In genomic region chr7:140061832-140062130, GRCm38 (mm10) we compare ENCODE assay signal across 11 mouse cellular contexts. TPM values are rescaled to one million over a fixed set of nuclear protein-coding genes. Genes with fewer than 3 reads are reported as not detected.
DNase-seq lines count a peak whose midpoint lies in the region; ATAC-seq and TF ChIP-seq lines count a peak whose summit lies in the region.
"Had no signal": no experiment of that assay in that cellular context is flagged by ENCODE, and none has a peak within 500 bp of the region (broad histone marks: within the 10 kb centered on the region; RNA-seq: fewer than 3 reads in every experiment).

No protein-coding gene starts in this region.

- 4% methylated on average over 6 of the region's 6 CpGs for WGBS in kidney, postnatal 0 days
- 0% methylated on average over 6 of the region's 6 CpGs for WGBS in forebrain, embryonic 11.5 days
- WGBS in intestine, postnatal 0 days: 5% methylated on average over 6 of the region's 6 CpGs
- 1% methylated on average over 6 of the region's 6 CpGs for WGBS in neural tube, embryonic 15.5 days

- H3K9ac ChIP-seq in kidney, postnatal 0 days (ENCODE audit: low read depth, low read length): no peak overlapping the region
- peak overlapping the region; percentile 10; the same call in 1 of the 2 replicates for H3K9ac ChIP-seq in forebrain, embryonic 11.5 days (ENCODE audit: low read length)
- no peak overlapping the region for H3K9ac ChIP-seq in intestine, postnatal 0 days (ENCODE audit: low read depth, low read length)
- peak overlapping the region; percentile 51 for H3K9ac ChIP-seq in neural tube, embryonic 15.5 days (replicated peaks)

- H3K4me2 ChIP-seq in kidney, postnatal 0 days (ENCODE audit: low read length): peak overlapping the region; percentile 63; the same call in 1 of the 2 replicates
- peak overlapping the region; percentile 61 for H3K4me2 ChIP-seq in forebrain, embryonic 11.5 days (ENCODE audit: low read depth, low read length, severe bottlenecking)
- peak overlapping the region; percentile 61 for H3K4me2 ChIP-seq in intestine, postnatal 0 days (replicated peaks; ENCODE audit: low read depth)
- H3K4me2 ChIP-seq in neural tube, embryonic 15.5 days: peak overlapping the region; percentile 88

- no peaks in the 10 kb centered on the region for H3K9me3 ChIP-seq in kidney, postnatal 0 days (replicated peaks; ENCODE audit: low read length)
- H3K9me3 ChIP-seq in forebrain, embryonic 11.5 days (ENCODE audit: control insufficient read depth, low read length): no peaks in the 10 kb centered on the region
- no peaks in the 10 kb centered on the region for H3K9me3 ChIP-seq in intestine, postnatal 0 days (ENCODE audit: control insufficient read depth)
- H3K9me3 ChIP-seq in neural tube, embryonic 15.5 days (replicated peaks): no peaks in the 10 kb centered on the region

- no peaks in the 10 kb centered on the region for H3K36me3 ChIP-seq in kidney, postnatal 0 days (ENCODE audit: insufficient read depth, low read length)
- no peaks in the 10 kb centered on the region for H3K36me3 ChIP-seq in forebrain, embryonic 11.5 days (ENCODE audit: control insufficient read depth, insufficient read depth, low read length)
- no peaks in the 10 kb centered on the region for H3K36me3 ChIP-seq in intestine, postnatal 0 days (ENCODE audit: control insufficient read depth, insufficient read depth)
- H3K36me3 ChIP-seq in neural tube, embryonic 15.5 days: no peaks in the 10 kb centered on the region

- no peak for DNase-seq in kidney, postnatal 0 days (ENCODE audit: low spot score)
- DNase-seq in kidney, adult 8-10 months: no peak
- no peak for DNase-seq in forebrain, embryonic 11.5 days (ENCODE audit: low spot score)
- no peak for DNase-seq in layer of hippocampus, postnatal 36 days
- DNase-seq in adrenal gland, adult (ENCODE audit: inconsistent age in 2 of 2, low spot score in 1 of 2): no peak

- H3K27ac ChIP-seq in kidney, postnatal 0 days: no peak overlapping the region
- H3K27ac ChIP-seq in forebrain, embryonic 11.5 days (ENCODE audit: low read depth, low read length): no peak overlapping the region
- H3K27ac ChIP-seq in intestine, postnatal 0 days (ENCODE audit: low read depth, low read length): no peak overlapping the region
- H3K27ac ChIP-seq in neural tube, embryonic 15.5 days (replicated peaks): peak overlapping the region; percentile 45; the same call in 1 of the 2 replicates

- 0 out of 2 replicates have a peak, but pooled peaks have one; percentile 0 for ATAC-seq in kidney, postnatal 0 days (replicated peaks; ENCODE audit: low FRiP score, low read depth)
- ATAC-seq in forebrain, embryonic 11.5 days (replicated peaks; ENCODE audit: low FRiP score): no peak; the same call in 1 of the 2 replicates
- ATAC-seq in intestine, postnatal 0 days: no peak
- no peak for ATAC-seq in neural tube, embryonic 15.5 days (ENCODE audit: low FRiP score)
- ATAC-seq in granulocyte monocyte progenitor cell, adult 5-6 weeks (replicated peaks; ENCODE audit: poor library complexity, severe bottlenecking): no peak

- no peak for TF ChIP-seq CTCF in kidney, postnatal 0 days (IDR thresholded peaks at IDR 0.05; ENCODE audit: low read depth)
- no peak for TF ChIP-seq CTCF in intestine, postnatal 0 days (IDR thresholded peaks at IDR 0.05; ENCODE audit: low read depth)

- no peak overlapping the region for H3K4me3 ChIP-seq in kidney, postnatal 0 days (replicated peaks; ENCODE audit: low read depth, low read length)
- peak overlapping the region; percentile 25 for H3K4me3 ChIP-seq in forebrain, embryonic 11.5 days (ENCODE audit: low read depth, low read length)
- peak overlapping the region; percentile 33 for H3K4me3 ChIP-seq in intestine, postnatal 0 days (ENCODE audit: low read depth, low read length)
- H3K4me3 ChIP-seq in neural tube, embryonic 15.5 days (replicated peaks): peak overlapping the region; percentile 39

- H3K27me3 ChIP-seq in kidney, postnatal 0 days (ENCODE audit: insufficient read depth, low read length): peaks cover 50% of the 10 kb centered on the region
- H3K27me3 ChIP-seq in forebrain, embryonic 11.5 days (ENCODE audit: control insufficient read depth, insufficient read depth, low read length): peaks cover 49% of the 10 kb centered on the region
- H3K27me3 ChIP-seq in intestine, postnatal 0 days (replicated peaks; ENCODE audit: control insufficient read depth, insufficient read depth, low read length): peaks cover 68% of the 10 kb centered on the region
- H3K27me3 ChIP-seq in neural tube, embryonic 15.5 days (replicated peaks): peaks cover 11% of the 10 kb centered on the region; the same call in 1 of the 2 replicates

- H3K4me1 ChIP-seq in kidney, postnatal 0 days (replicated peaks; ENCODE audit: insufficient read depth, low read length): peaks cover 13% of the 10 kb centered on the region
- H3K4me1 ChIP-seq in forebrain, embryonic 11.5 days (replicated peaks; ENCODE audit: control insufficient read depth, insufficient read depth, low read length): peaks cover 23% of the 10 kb centered on the region
- H3K4me1 ChIP-seq in intestine, postnatal 0 days (replicated peaks; ENCODE audit: control insufficient read depth, insufficient read depth, low read length): peaks cover 7% of the 10 kb centered on the region; the same call in 1 of the 2 replicates
- H3K4me1 ChIP-seq in neural tube, embryonic 15.5 days: peaks cover 45% of the 10 kb centered on the region

RNA-seq across cellular contexts. Expression of gene Msx3, which starts 12.9 kb away (rescaled TPM):
- not detected in 2 replicates for polyA plus RNA-seq in kidney, postnatal 0 days (2015; fragmentation: Nextera tagmentation; extraction: Ambion mirVana)
- polyA plus RNA-seq in forebrain, embryonic 11.5 days (2014; fragmentation: Nextera tagmentation; extraction: Ambion mirVana): 2.4 and 2.6 TPM in 2 replicates
- polyA plus RNA-seq in intestine, postnatal 0 days (2015; fragmentation: Nextera tagmentation; extraction: Ambion mirVana): not detected in 2 replicates
- polyA plus RNA-seq in neural tube, embryonic 15.5 days (2015; fragmentation: Nextera tagmentation; extraction: Ambion mirVana): 2.8 and 3.3 TPM in 2 replicates
- under 1 TPM in 1 of 2 experiments, not detected in 1; 0.18 TPM for total RNA-seq in layer of hippocampus, postnatal 36 days (2021)
- not detected in 2 replicates for total RNA-seq in granulocyte monocyte progenitor cell, adult 5-6 weeks (2014; fragmentation: Nextera tagmentation)
- not detected in 2 replicates for total RNA-seq in granulocyte monocyte progenitor cell, adult 5-6 weeks (2017)
- total RNA-seq: adrenal gland, postnatal 4 days; hematopoietic stem cell, adult 5-6 weeks had no signal

RNA-seq across cellular contexts. Expression of gene Caly, which starts 20.6 kb away (rescaled TPM):
- 0.89 and 1.1 TPM in 2 replicates for polyA plus RNA-seq in kidney, postnatal 0 days (2015; fragmentation: Nextera tagmentation; extraction: Ambion mirVana)
- polyA plus RNA-seq in forebrain, embryonic 11.5 days (2014; fragmentation: Nextera tagmentation; extraction: Ambion mirVana): 7.2 and 7.9 TPM in 2 replicates
- 3.7 and 3.9 TPM in 2 replicates for polyA plus RNA-seq in intestine, postnatal 0 days (2015; fragmentation: Nextera tagmentation; extraction: Ambion mirVana)
- polyA plus RNA-seq in neural tube, embryonic 15.5 days (2015; fragmentation: Nextera tagmentation; extraction: Ambion mirVana): 293 and 360 TPM in 2 replicates
- 100 to 1,000 TPM; 242 to 255 TPM for total RNA-seq in layer of hippocampus, postnatal 36 days (2021)
- 0.67 TPM in 1 of 2 replicates, not detected in the other for total RNA-seq in granulocyte monocyte progenitor cell, adult 5-6 weeks (2014; fragmentation: Nextera tagmentation)
- not detected in 2 replicates for total RNA-seq in granulocyte monocyte progenitor cell, adult 5-6 weeks (2017)
- total RNA-seq: hematopoietic stem cell, adult 5-6 weeks had no signal

RNA-seq across cellular contexts. Expression of gene Tubgcp2, which starts 25.3 kb away (rescaled TPM):
- 34.4 and 39.5 TPM in 2 replicates for polyA plus RNA-seq in kidney, postnatal 0 days (2015; fragmentation: Nextera tagmentation; extraction: Ambion mirVana)
- 75.6 and 78.0 TPM in 2 replicates for polyA plus RNA-seq in forebrain, embryonic 11.5 days (2014; fragmentation: Nextera tagmentation; extraction: Ambion mirVana)
- polyA plus RNA-seq in intestine, postnatal 0 days (2015; fragmentation: Nextera tagmentation; extraction: Ambion mirVana): 12.3 and 13.0 TPM in 2 replicates
- 51.6 TPM in 2 replicates for polyA plus RNA-seq in neural tube, embryonic 15.5 days (2015; fragmentation: Nextera tagmentation; extraction: Ambion mirVana)
- total RNA-seq in layer of hippocampus, postnatal 36 days (2021): 10 to 100 TPM; 34.8 to 36.3 TPM
- 19.2 and 34.8 TPM in 2 replicates for total RNA-seq in granulocyte monocyte progenitor cell, adult 5-6 weeks (2014; fragmentation: Nextera tagmentation)
- 36.3 and 40.4 TPM in 2 replicates for total RNA-seq in granulocyte monocyte progenitor cell, adult 5-6 weeks (2017)

RNA-seq across cellular contexts. Expression of gene Zfp511, which starts 25.6 kb away (rescaled TPM):
- 35.0 TPM in 2 replicates for polyA plus RNA-seq in kidney, postnatal 0 days (2015; fragmentation: Nextera tagmentation; extraction: Ambion mirVana)
- polyA plus RNA-seq in forebrain, embryonic 11.5 days (2014; fragmentation: Nextera tagmentation; extraction: Ambion mirVana): 42.6 and 48.2 TPM in 2 replicates
- 16.0 and 17.6 TPM in 2 replicates for polyA plus RNA-seq in intestine, postnatal 0 days (2015; fragmentation: Nextera tagmentation; extraction: Ambion mirVana)
- 53.0 and 57.2 TPM in 2 replicates for polyA plus RNA-seq in neural tube, embryonic 15.5 days (2015; fragmentation: Nextera tagmentation; extraction: Ambion mirVana)
- 10 to 100 TPM; 23.7 to 30.7 TPM for total RNA-seq in layer of hippocampus, postnatal 36 days (2021)
- 21.3 and 21.5 TPM in 2 replicates for total RNA-seq in granulocyte monocyte progenitor cell, adult 5-6 weeks (2014; fragmentation: Nextera tagmentation)
- total RNA-seq in granulocyte monocyte progenitor cell, adult 5-6 weeks (2017): 20.6 and 21.5 TPM in 2 replicates

RNA-seq across cellular contexts. Expression of gene Prap1, which starts 31.4 kb away (rescaled TPM):
- polyA plus RNA-seq in kidney, postnatal 0 days (2015; fragmentation: Nextera tagmentation; extraction: Ambion mirVana): 3.9 and 6.2 TPM in 2 replicates
- not detected in 2 replicates for polyA plus RNA-seq in forebrain, embryonic 11.5 days (2014; fragmentation: Nextera tagmentation; extraction: Ambion mirVana)
- polyA plus RNA-seq in intestine, postnatal 0 days (2015; fragmentation: Nextera tagmentation; extraction: Ambion mirVana): 4,234 and 4,267 TPM in 2 replicates
- 7.2 TPM in 1 of 2 replicates, not detected in the other for polyA plus RNA-seq in neural tube, embryonic 15.5 days (2015; fragmentation: Nextera tagmentation; extraction: Ambion mirVana)
- total RNA-seq in layer of hippocampus, postnatal 36 days (2021): not detected
- total RNA-seq in granulocyte monocyte progenitor cell, adult 5-6 weeks (2014; fragmentation: Nextera tagmentation): not detected in 2 replicates
- total RNA-seq in granulocyte monocyte progenitor cell, adult 5-6 weeks (2017): not detected in 2 replicates
- total RNA-seq: adrenal gland, postnatal 4 days; hematopoietic stem cell, adult 5-6 weeks; left cerebral cortex, postnatal 25 days had no signal

Comparison
In these comparisons a context has a peak if more than half of its experiments do, and no peak if none do; other contexts are left out.
1. H3K9ac ChIP-seq: peak in forebrain, embryonic 11.5 days (single experiment) and neural tube, embryonic 15.5 days (single experiment); none in kidney, postnatal 0 days (single experiment) and intestine, postnatal 0 days (single experiment).
2. RNA of gene Caly, which starts 20.6 kb away (polyA plus RNA-seq): 293 to 360 TPM in neural tube, embryonic 15.5 days; 7.2 to 7.9 TPM in forebrain, embryonic 11.5 days, 3.7 to 3.9 TPM in intestine, postnatal 0 days and 0.89 to 1.1 TPM in kidney, postnatal 0 days; every median in the first group is over 10 times any median in the second.
3. Peak in every context shown above with its lines, with median percentiles within 50 percentile points of each other: H3K4me2 ChIP-seq.